Mouse (Mus musculus): ENCODE measurements at regions not wholly inside any gene's neighbourhood (a gene's known extent, or its start where the extent isn't known, plus 50 kb on each side); places are given as distances from the start of the nearest gene placed in this dataset.

DNA sequence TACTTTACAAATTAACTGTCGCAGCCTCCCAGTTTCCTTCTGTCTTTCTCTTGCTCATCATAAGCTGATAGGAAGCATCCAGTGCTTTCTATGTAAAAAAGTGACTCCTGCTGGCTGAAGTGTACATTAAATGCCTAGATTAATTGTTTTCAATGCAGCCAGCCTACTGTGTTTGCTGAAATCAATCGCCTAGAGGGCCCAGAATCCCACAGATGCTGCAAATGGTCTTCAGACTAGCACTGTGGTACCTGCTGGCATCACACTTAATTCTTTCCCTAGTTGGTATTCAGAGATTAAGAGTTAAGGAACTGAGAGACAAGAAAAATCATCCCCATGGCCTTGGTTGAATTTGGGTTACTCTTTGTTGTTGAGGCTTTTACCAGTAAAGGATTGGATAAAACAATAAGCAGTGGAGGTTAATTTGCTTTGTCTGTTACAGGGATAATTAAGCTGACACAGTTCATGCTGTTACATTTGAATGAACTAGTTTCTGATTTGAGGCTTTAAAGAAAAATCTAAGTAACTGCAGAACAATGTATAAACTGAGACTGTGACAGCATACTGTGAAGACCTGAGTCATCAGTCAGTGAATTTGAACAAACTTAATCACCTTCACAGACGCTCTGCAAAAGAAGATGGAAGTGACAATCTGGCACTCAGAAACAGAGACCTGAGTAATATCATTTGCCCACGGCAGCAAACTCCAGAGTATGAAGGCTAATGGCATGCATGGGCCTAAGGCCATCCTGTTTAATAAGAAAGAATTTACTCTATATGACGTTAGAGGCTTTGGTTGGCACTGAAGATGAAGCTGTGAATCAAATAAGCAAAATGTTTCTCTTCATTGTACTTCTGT lies 339.0 kb upstream of the Ddi1 start:
- no peak for DNase-seq (ENCODE audit: low spot score)
